Mouse (Mus musculus) forebrain, postnatal 0 days (tissue): ENCODE data around the gene Rasgrp1. TPM values are rescaled to one million over a fixed set of nuclear protein-coding genes. Genes with fewer than 3 reads are reported as not detected.

Source experiments
- ATAC-seq: fragments of 200-750 bp; cut with Nextera tagmentation; 2 replicates; pipeline ENCODE4 v1.8.0; 2017; ENCODE audit warnings: mild to moderate bottlenecking, moderate library complexity
- DNase-seq: peaks from one replicate; pipeline ENCODE4 v3.0.0-alpha.2; 2015
- H3K27ac ChIP-seq: fragments of 300-500 bp; sonication (generic); 2 replicates; pipeline ENCODE4 v1.5.1; 2014; ENCODE audit warnings: low read depth, mild to moderate bottlenecking, antibody characterized with exemption, low read length, moderate library complexity, mixed read lengths
- H3K27me3 ChIP-seq: fragments of 300-500 bp; sonication (generic); 2 replicates; pipeline ENCODE4 v1.6.1; 2014; ENCODE audit warnings: mild to moderate bottlenecking, low read length, mixed read lengths; ENCODE audit not compliant: insufficient read depth
- H3K36me3 ChIP-seq: fragments of 300-500 bp; sonication (generic); 2 replicates; pipeline ENCODE4 v1.6.1; 2014; ENCODE audit warnings: mild to moderate bottlenecking, moderate library complexity; ENCODE audit not compliant: insufficient read depth
- H3K4me1 ChIP-seq: fragments of 300-500 bp; sonication (generic); 2 replicates; pipeline ENCODE4 v1.6.1; 2014; ENCODE audit warnings: antibody characterized with exemption; ENCODE audit not compliant: insufficient read depth
- H3K4me2 ChIP-seq: fragments of 300-500 bp; sonication (generic); 2 replicates; pipeline ENCODE4 v1.6.1; 2014; ENCODE audit warnings: low read depth, mild to moderate bottlenecking, moderate library complexity
- H3K4me3 ChIP-seq: fragments of 300-500 bp; sonication (generic); 2 replicates; pipeline ENCODE4 v1.5.1; 2014; ENCODE audit warnings: low read depth, low read length, mixed read lengths
- H3K9ac ChIP-seq: fragments of 300-500 bp; sonication (generic); 2 replicates; pipeline ENCODE4 v1.6.1; 2014; ENCODE audit warnings: mild to moderate bottlenecking
- H3K9me3 ChIP-seq: fragments of 300-500 bp; sonication (generic); 2 replicates; pipeline ENCODE4 v1.6.1; 2016; ENCODE audit warnings: low read length
- CTCF ChIP-seq: sonication (generic); IDR thresholded peaks from 2 replicates; pipeline ENCODE4 v1.5.1; 2016; ENCODE audit warnings: antibody characterized with exemption, control low read depth, low read depth
- WGBS: fragments of 180-500 bp; shearing (Covaris S2); extraction: QIAGEN DNeasy Blood & Tissue Kit; methylation state at CpG from one replicate; pipeline ENCODE4 v1.1.7; 2014; 5-methylcytosine and 5-hydroxymethylcytosine counted together
- polyA plus RNA-seq: library from polyadenylated mRNA; unstranded; fragments of >200 nt; fragmentation: Nextera tagmentation; extraction: Ambion mirVana; gene quantifications from 2 replicates; pipeline ENCODE4 v1.2.1, GENCODE M21; 2015
- total RNA-seq: library from RNA; depleted of rRNA; stranded (reverse); fragments of >200 nt; gene quantifications from 2 replicates; pipeline ENCODE4 v1.2.3, GENCODE M21; 2014

Gene Rasgrp1
- total and polyA plus RNA-seq, 2 experiments from 2014 or later, result 9.5 to 16.6 TPM

DNA sequence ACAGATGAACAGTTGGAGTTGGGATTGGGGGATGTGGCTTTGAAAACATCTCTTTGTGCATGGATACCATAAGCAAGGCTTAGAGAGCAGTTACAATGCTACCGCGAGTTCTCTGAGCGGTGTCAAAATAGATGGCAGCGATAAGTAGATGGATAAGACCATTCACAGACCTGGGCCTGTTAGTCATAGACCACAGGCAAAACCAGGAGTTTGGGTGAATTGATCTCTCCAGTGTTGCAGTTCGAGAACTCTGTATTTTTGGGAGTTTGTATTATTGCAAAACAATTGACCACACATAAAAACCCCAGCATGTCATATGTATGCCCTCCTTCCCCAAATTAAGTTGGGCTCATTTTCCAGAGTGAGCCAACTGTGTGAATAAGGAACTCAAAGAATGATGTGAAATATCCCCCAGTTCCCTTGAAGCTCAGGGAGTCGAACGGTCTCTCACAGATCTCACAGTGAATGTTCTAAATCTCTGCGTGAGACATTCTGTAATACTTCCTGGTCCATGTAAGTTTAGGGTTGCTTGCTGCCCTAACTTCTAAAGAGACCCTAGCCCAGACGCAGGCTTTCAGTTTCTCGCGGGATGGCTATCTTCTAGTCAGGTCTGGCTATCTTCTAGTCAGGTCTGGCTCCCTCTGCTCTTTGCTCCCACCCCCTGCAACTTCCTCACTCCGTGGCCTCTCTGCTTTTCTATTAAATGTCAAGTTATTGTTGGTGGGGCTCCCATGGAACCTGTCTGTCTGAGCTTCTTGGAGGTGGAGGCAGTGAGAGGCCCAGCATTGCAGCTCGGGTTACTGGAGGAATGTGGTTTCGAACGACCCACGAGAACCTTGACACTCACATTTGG, 43.0 kb downstream of the Rasgrp1 start:
- Histone ChIP-seq H3K27ac (no peak overlapping the region), H3K4me3 (no peak overlapping the region), H3K9me3 (no peaks in the 10 kb centered on the region), H3K27me3 (no peaks in the 10 kb centered on the region), H3K9ac (no peak overlapping the region), H3K36me3 (no peaks in the 10 kb centered on the region), H3K4me1 (no peaks in the 10 kb centered on the region), H3K4me2 (no peak overlapping the region)
- TF ChIP-seq CTCF, result no peak
- WGBS, result 87% methylated on average over 16 of the region's 16 CpGs
- no peak for DNase-seq
- ATAC-seq, result no peak

DNA sequence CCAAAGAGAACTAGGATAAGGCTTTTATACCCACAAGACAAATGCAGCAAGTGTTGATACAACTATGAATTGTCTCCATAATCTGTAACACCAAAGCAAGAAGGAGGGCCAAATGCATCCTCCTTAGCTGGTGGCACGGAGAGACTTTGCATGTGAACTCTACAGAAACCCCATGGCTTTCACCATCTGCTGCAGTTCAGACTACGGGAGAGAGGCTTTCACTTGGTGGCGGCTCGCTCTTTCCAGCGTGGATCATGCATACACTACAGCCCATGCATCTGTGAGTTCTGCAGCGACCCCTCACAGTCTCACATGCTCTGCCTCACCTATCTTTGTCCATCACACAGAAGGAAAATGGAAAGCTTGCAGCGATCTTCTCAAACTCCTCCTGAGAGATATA, 54.5 kb downstream of the Rasgrp1 start:
- no peak for ATAC-seq
- 90% methylated on average over 7 of the region's 7 CpGs for WGBS
- no peak for DNase-seq

DNA sequence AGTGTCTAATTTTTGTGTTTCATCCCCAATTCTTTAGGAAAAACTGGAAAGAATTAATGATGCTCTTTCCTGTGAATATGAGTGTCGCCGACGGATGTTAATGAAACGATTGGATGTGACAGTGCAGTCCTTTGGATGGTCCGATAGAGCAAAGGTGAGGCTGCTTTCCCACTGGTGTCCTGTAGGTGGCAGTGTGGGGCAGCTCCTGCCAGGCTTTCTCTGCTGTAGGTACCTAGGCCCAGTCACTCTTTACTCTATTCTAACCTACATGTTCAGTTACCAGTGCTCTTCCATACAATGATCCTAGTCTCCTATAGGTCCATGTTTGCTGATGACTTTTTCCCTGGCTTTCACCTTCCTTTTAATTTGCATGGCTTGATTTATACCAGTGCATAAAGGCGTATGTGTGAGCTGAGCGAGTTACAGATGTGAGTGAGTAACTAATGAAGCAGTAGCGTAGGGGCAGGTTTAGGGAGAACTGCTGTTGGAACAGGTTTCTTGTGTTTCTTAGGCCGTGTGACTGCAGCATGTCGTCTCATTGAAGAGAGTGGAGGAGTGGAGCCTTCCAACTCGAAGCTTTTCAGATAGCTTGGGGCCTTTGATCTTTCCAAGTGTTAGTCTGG, 78.9 kb downstream of the Rasgrp1 start:
- H3K27ac ChIP-seq, result no peak overlapping the region
- 69% methylated on average over 11 of the region's 11 CpGs for WGBS
- no peak overlapping the region for H3K4me2 ChIP-seq
- peaks cover 39% of the 10 kb centered on the region for H3K36me3 ChIP-seq
- H3K4me3 ChIP-seq, result no peak overlapping the region
- no peaks in the 10 kb centered on the region for H3K9me3 ChIP-seq
- no peak overlapping the region for H3K9ac ChIP-seq
- DNase-seq, result peak; percentile 74
- TF ChIP-seq CTCF, result peak; percentile 92
- H3K4me1 ChIP-seq, result no peaks in the 10 kb centered on the region
- H3K27me3 ChIP-seq, result no peaks in the 10 kb centered on the region
- ATAC-seq, result peak; percentile 66

More for the DNA sequence above, 54.5 kb downstream of the Rasgrp1 start:
- H3K9ac ChIP-seq, result no peak overlapping the region
- H3K9me3 ChIP-seq, result no peaks in the 10 kb centered on the region
- H3K4me2 ChIP-seq, result no peak overlapping the region
- H3K27ac ChIP-seq, result no peak overlapping the region
- H3K27me3 ChIP-seq, result no peaks in the 10 kb centered on the region
- TF ChIP-seq CTCF, result no peak
- H3K4me1 ChIP-seq, result no peaks in the 10 kb centered on the region
- no peaks in the 10 kb centered on the region for H3K36me3 ChIP-seq
- no peak overlapping the region for H3K4me3 ChIP-seq

DNA sequence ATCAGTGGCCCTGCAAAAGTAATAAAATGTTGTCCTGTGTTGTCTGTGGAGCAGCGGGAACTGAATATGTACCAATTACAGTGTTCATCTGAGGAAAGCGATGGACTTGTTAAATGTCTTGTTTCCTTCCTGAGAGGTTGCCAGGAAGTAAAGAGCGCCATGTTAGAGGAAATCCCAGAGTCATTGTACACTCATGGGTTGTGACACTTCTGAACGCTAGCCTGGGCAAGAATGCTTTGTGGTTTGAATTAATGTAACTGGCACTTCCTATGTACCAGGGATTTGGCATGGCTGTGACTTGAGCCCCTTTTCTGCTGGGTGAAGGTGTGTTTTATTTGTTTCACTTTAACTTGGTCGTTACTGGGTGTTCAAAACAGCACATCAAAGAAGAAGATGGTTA, 80.6 kb downstream of the Rasgrp1 start:
- H3K4me2 ChIP-seq, result no peak overlapping the region
- WGBS, result 86% methylated on average over 5 of the region's 5 CpGs
- no peaks in the 10 kb centered on the region for H3K9me3 ChIP-seq
- DNase-seq (no peak), ATAC-seq (no peak)
- H3K36me3 ChIP-seq, result peaks cover 34% of the 10 kb centered on the region
- TF ChIP-seq CTCF, result no peak
- no peak overlapping the region for H3K4me3 ChIP-seq
- no peak overlapping the region for H3K27ac ChIP-seq
- H3K9ac ChIP-seq, result no peak overlapping the region
- H3K27me3 ChIP-seq, result no peaks in the 10 kb centered on the region
- no peaks in the 10 kb centered on the region for H3K4me1 ChIP-seq

DNA sequence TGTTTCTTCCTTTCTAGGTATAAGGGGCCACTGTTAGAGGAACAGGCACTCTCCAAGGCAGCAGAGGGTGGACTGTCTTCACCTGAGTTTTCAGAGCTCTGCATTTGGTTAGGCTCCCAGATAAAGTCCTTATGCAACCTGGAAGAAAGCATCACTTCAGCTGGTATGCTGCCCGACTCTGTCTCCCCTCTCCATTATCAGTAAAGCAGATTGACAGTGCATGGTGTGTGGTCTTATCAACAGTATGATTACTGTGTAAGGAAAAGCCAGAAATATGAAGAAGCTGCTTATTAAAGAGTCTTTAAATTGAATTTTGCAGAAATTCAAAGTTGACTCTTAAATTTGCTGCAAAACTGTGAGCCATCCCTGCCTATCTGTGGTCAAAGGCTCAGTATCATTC, 85.2 kb downstream of the Rasgrp1 start:
- 91% methylated on average over 1 of the region's 1 CpGs for WGBS
- Histone ChIP-seq H3K36me3 (peaks cover 19% of the 10 kb centered on the region; the same call in 1 of the 2 replicates), H3K4me1 (no peaks in the 10 kb centered on the region), H3K9me3 (no peaks in the 10 kb centered on the region), H3K4me2 (no peak overlapping the region), H3K4me3 (no peak overlapping the region), H3K27ac (no peak overlapping the region), H3K9ac (no peak overlapping the region), H3K27me3 (no peaks in the 10 kb centered on the region)
- ATAC-seq (no peak), DNase-seq (no peak)
- no peak for TF ChIP-seq CTCF

DNA sequence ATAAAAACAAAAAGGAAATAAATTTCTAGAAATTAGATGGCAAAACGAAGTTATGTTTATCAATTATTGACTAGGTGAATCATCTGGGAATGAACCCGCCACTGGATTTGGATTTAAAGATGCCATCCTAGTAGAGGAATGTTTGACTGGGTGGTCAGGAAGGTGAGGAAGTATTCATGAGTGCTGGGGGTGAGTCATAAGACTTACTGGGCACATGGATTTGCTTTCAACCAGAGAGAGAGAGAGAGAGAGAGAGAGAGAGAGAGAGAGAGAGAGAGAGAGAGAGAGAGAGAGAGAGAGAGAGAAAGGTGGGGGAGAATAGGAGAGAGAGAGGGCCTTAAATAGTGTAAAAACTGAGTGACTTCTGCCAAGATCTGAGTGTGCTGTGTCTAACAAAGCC, 87.4 kb downstream of the Rasgrp1 start:
- Histone ChIP-seq H3K4me3 (no peak overlapping the region), H3K27me3 (no peaks in the 10 kb centered on the region), H3K27ac (no peak overlapping the region), H3K9me3 (no peaks in the 10 kb centered on the region), H3K9ac (no peak overlapping the region), H3K4me2 (no peak overlapping the region), H3K36me3 (peaks cover 13% of the 10 kb centered on the region; the same call in 1 of the 2 replicates), H3K4me1 (peaks cover 8% of the 10 kb centered on the region)
- no peak for DNase-seq
- no peak for TF ChIP-seq CTCF
- 89% methylated on average over 2 of the region's 2 CpGs for WGBS
- ATAC-seq, result no peak

DNA sequence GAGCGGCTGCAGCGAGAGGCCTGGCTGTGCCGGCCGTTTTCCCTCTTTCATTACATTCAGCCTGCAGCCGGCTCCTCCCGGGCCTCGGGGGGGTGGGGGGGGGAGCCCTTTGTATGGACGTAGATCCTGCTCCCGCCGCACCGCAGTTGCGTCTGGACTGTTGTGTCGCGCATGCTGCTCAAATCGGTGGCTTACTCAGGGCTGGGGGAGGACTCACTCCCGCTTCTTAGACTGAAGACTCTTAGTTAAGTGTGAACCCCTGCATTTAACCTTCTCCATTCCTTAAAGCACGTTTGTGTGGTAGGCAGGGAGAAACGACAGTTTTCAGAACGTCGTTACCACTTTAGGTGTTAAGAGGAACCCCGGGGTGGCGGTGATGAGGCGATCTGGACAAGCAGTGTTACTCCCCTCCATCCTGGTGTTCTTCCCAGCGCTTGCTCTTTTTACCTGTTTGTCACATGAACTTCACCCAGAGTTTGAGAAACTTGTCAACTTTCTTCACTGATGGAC, 92.7 kb downstream of the Rasgrp1 start:
- ATAC-seq, result peak; percentile 53
- H3K4me2 ChIP-seq, result peak overlapping the region; percentile 82
- peak overlapping the region; percentile 88 for H3K9ac ChIP-seq
- H3K4me1 ChIP-seq, result peaks cover 10% of the 10 kb centered on the region
- 3% methylated on average over 24 of the region's 24 CpGs for WGBS
- no peak for DNase-seq
- H3K9me3 ChIP-seq, result no peaks in the 10 kb centered on the region
- peak overlapping the region; percentile 77 for H3K4me3 ChIP-seq
- TF ChIP-seq CTCF, result no peak
- H3K27me3 ChIP-seq, result no peaks in the 10 kb centered on the region
- H3K27ac ChIP-seq, result peak overlapping the region; percentile 90
- H3K36me3 ChIP-seq, result no peaks in the 10 kb centered on the region
